Mouse (Mus musculus) heart, postnatal 25 days (tissue): Measurements from ENCODE around the gene Creld2. TPM values are rescaled to one million over a fixed set of nuclear protein-coding genes. Genes with fewer than 3 reads are reported as not detected.

ENCODE experiments used
- DNase-seq: peaks from one replicate; pipeline ENCODE4 v3.0.0; 2022; ENCODE audit warnings: low spot score
- intact Hi-C: fragments of 180-260 bp; cut with DNase I; formaldehyde crosslinking; loops from one replicate; pipeline ENCODE4 v1.15.1; 2025
- total RNA-seq, 2 experiments: library from RNA; stranded (reverse); gene quantifications; 2 replicates each; pipeline ENCODE4 v1.2.3; 2021

Creld2 gene
- total RNA-seq, 2 experiments from 2014 or later, result 24.7 to 27.3 TPM

DNA sequence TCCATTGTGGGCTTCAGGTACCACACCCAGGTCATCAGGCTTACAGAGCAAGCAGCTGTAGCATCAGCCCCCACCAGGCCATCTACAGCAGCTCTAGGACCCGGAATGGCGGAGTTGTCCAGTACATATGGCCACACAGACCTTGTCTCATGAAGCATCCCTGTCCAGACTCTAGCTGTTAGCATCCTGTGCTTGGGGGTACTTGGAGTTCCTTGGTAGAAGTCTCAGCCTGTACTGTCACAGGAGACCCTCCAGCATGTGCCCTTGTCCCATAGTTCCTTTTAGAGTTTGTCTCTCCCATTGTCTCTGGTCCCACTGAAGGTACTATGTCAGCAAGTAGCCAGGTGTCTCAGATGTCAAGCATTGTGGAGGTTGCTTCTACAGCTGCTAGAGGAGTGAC, 30.2 kb downstream of the Creld2 start:
- DNase-seq, result no peak
- intact Hi-C loops, result no loop called here

- intact Hi-C loops, result no loop called here
- peak; percentile 95 for DNase-seq
Observed at GRCm38 (mm10) chr15:88850146-88850826, 30.8 kb downstream of the Creld2 start.

- DNase-seq, result no peak
- intact Hi-C loops, result no loop called here
Observed at GRCm38 (mm10) chr15:88851076-88851475, 31.6 kb downstream of the Creld2 start.

DNA sequence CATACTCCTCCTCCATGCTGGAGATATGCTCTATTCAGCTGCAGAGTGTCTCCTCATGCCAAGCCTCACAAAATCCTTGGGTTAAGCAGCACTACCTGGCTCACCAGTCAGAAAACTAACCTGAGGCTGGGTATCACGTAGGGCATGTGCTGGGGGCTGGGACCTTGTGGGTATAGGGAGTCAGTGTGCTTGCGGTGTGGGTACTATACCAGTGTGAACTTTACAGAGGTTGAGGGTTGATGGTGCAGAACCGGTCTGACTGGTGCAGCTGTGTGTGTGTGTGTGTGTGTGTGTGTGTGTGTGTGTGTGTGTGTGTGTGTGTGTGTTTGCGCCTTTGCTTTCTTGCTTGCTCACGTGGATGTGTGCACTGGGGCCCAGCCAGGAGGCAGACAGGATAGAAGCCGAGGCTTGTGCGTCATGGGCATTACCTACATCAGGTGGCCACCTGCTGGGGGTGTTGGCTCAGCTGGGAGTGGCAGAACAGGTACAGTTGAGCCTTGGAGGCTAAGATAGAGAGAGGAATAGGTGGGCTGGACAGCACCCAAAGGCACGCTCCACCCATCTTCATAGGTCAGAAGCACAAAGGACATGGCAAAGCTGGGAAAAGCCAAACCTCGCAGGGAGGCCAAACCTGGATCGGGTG, 32.2 kb downstream of the Creld2 start:
- intact Hi-C loops, result no loop called here
- no peak for DNase-seq

DNA sequence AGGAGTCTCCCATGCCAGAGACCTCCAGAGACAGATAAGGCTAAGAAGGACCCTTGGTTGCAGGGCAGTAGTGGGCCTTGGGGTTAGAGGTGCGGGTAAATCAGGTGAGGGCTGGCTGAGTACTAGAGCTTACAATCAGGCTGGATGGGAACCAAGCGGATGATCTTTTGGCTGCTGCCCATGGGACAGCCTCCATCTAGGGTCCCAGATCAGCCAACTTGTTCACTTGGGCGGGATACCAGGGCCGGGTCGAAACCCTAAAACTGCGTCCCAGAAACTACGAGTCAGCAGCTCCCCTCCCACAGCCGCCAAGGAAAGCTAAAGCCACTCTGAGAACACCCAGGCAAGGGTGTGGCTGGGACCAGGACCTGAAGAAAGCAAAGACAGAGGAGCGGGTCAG, 33.7 kb downstream of the Creld2 start:
- no peak for DNase-seq
- intact Hi-C loops, result no loop called here

DNA sequence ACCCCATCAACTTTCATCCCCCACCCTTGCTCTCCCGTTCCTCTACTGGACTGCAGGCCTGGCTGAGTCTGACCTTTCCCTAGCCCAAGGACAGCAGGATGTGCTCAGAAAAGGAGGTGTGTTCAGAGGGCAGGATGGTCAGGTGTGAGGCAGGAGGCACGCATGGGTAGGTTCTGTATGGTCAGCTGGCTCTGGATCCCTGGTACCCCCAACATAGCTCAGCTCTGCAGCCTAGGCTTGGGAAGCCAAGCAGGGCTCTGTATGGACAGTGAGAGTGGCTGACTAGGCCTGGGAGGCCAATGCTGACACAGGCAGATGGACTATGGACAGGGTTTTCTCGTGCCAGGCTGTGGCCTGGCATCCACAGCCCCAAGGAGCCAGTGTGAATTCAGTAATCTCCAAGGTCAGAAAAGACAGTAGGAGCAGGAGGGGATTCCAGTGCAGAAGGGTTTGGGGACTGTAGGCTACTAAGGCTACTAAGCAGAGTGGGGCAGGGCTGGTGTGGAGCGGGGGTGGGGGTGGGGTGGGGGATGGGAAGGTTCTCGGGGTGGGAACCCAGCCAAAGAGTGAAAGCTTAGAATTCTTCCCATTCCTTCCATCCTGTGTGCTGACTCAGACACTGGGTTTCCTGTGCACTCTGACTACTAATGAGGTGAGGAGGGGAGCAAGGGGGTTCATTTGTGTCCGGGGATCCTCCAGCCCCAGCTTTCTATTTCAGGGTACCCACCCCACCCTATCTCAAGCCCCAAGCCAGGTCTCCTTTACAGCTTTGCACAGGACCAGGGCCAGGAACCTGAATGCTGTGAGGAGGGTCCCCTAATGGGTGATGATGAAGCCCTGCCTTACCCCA, 34.9 kb downstream of the Creld2 start:
- no peak for DNase-seq
- intact Hi-C loops, result no loop called here

DNA sequence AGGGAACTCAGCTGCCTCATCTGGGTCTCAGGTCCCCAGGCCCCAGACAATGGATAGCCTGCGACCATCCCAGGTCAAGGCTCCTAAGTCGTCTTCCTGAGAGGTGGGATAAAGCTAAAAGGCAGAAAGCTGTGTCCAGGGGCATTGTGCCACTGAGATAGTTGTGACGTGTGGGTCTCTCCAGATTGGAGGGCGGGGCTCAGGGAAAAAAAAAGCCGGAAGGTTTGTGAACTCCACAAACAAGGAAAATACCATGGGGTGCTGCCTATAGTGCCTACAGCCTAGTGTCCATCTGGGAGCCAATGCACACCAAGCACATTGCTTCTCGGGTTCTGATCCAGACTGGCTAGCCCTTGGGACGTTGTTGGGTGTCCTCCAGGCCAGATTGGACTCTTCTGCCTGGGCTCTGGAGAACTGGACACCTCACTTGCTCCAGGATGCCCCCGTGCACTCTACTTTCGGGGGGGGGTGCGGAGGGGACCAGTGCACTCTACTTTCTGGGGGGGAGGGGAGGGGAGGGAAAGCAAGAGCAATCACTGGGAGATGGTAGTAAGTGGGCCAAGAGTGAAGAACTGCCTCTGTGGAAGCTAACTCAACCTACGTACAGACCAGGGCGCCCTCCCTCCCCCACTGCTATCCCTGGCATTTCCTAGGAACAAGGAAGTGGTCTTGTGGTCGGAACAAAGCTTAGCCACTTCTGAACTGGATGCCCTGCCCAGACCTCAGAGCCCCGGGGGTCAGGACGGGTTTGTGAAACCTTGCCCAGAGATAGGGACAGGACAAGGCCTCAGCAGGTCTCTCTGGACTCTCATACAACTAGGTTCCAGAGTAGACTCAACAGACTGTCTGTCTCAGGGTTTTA, 35.8 kb downstream of the Creld2 start:
- intact Hi-C loops, result no loop called here
- DNase-seq, result no peak

DNA sequence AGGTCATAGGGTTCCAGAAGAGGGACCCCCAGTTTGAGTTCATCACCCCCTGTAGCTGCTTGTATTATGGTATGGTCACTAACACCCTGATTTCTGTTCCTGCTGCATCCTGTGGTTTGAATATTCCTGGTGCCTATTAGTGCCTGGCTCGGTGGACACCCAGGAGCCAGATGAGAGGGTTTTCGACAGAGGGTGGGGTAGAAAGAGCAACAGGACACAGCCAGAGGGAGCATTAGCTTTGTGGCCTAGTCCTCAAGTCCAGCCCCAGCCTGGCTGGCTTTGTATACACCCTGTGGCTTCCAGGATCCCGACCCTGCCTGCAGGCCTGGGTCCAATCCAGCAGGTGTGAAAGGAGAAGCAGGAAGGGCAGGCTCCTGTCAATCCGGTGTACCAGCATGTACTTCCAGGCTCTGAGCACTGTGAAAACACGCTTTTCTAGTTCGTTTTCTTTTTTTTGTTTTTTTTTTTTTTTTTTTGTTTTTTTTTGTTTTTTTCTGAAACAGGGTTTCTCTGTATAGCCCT, 36.5 kb downstream of the Creld2 start:
- DNase-seq, result no peak
- intact Hi-C loops, result no loop called here

DNA sequence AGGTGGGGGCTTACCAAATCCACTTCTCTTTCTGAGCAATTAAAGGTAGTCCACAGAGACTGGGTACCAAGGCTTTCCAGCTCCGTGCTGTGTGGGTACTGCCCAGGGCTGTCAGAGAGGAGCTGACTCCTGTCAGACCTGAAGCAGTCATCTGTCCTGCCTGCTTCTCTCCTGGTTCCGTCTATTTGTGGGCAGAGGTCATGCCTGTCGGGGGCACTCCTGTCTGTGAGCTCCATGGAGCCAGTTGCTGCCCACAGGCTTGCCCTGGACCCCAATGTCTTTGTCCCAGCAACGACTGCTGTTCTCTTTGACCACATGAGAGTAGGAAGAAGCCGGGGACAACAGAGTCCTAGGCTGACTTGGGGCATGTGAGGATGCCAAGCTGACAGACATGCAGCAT, 37.2 kb downstream of the Creld2 start:
- DNase-seq, result no peak
- intact Hi-C loops, result no loop called here

GRCm38 (mm10) chr15:88857361-88857760, 37.9 kb downstream of the Creld2 start:
- no peak for DNase-seq
- intact Hi-C loops, result no loop called here

GRCm38 (mm10) chr15:88858141-88858541, 38.7 kb downstream of the Creld2 start:
- intact Hi-C loops, result no loop called here
- DNase-seq, result peak; percentile 68

- intact Hi-C loops, result no loop called here
- DNase-seq, result no peak
Observed at GRCm38 (mm10) chr15:88858707-88859106, 39.3 kb downstream of the Creld2 start.

DNA sequence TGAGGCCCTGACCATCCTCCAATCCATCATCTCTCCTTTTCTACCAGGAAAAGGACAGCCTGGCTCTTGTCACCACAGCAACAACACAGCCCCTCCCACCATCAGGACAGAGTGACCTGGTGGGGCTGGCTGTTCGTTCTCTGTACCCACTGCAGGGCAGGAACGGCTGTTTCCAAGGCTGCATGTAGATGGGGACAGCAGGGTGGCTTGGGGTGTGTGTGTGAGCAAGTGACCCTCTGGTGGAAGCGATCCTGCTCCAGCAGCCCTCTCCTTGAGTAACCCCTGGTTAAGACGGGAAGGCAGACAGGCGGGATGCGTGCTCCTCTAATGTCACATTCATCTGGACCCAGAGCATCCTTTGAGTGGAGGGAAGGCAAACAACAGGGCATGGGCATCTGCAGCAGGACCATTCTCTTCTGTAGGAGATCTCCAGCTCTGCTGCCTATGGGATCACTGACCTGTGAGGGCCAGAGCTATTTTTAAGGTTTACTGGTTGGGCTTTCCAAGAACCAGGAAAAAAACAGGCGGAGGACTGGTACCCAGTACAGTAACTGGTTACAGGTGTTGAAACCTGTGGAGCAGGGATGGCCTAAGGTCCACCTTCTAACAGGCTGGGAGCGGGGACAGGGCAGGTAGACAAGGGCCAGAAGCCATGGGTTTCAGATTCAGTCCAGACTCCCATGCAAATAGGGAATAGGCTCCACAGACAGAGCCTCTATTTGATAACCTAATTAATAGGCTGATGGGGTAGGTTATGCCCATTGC, 39.9 kb downstream of the Creld2 start:
- no peak for DNase-seq
- intact Hi-C loops, result no loop called here

GRCm38 (mm10) chr15:88860781-88861180, 41.3 kb downstream of the Creld2 start:
- intact Hi-C loops, result no loop called here
- no peak for DNase-seq

- intact Hi-C loops, result loop anchor here (2.0 kb wide), 1 partner anchor 23 kb away; no protein-coding TSS in a partner anchor
- peak; percentile 98 for DNase-seq
Observed at GRCm38 (mm10) chr15:88861772-88862622, 42.6 kb downstream of the Creld2 start, which contains the start of gene Pim3. TSS of gene Pim3 (plus strand) at chr15:88862186.

- DNase-seq, result no peak
- intact Hi-C loops, result loop anchor here (2.0 kb wide), 1 partner anchor 24 kb away; no protein-coding TSS in a partner anchor
Observed at GRCm38 (mm10) chr15:88862881-88863694, 43.6 kb downstream of the Creld2 start.

DNA sequence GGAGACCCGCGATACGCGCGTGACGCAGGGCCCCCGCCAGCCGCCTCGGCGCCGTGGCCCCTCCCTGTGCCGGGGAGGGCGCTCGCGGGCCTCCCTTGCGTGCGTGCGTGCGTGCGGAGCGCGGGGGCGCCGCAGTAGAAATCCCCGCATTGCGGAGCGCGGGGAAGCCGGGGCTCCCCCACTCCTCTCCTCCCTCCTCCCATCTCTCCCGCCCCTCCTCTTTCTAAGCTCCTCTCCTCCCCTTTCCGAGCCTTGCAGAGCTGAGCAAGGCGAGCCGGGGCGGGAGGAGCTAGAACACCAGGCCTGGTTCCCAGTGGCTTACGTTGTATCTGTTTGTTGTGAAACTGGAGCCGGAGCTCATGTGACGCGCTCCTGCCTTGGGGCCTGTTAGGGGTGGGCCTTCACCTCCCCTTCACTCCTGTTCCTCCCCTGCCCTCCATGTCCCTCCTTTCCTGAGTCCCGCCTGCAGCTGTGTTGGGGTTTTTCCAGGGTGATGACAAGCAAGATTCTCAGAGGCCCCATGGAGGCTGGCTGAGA, 44.3 kb downstream of the Creld2 start:
- DNase-seq, result peak; percentile 92

More for the DNA sequence above, 44.3 kb downstream of the Creld2 start:
- intact Hi-C loops, result loop anchor here (2.0 kb wide), 1 partner anchor 25 kb away; no protein-coding TSS in a partner anchor
